Comparison of ENCODE assay signal across 8 mouse cellular contexts in genomic region chr7:127875627-127876001, GRCm38 (mm10). TPM values are rescaled to one million over a fixed set of nuclear protein-coding genes. Genes with fewer than 3 reads are reported as not detected.
A peak's percentile ranks its signal among the peaks of the same experiment; 100 is the strongest.
DNase-seq lines count a peak whose midpoint lies in the region; ATAC-seq and TF ChIP-seq lines count a peak whose summit lies in the region.

No protein-coding gene starts in this region.

- H3K9ac ChIP-seq in embryonic facial prominence, embryonic 14.5 days (ENCODE audit: low read depth, low read length): peak overlapping the region; percentile 97
- H3K9ac ChIP-seq in limb, embryonic 13.5 days: peak overlapping the region; percentile 97
- peak overlapping the region; percentile 84 for H3K9ac ChIP-seq in midbrain, embryonic 15.5 days

- H3K4me3 ChIP-seq in bone marrow, adult 2 months (replicated peaks; ENCODE audit: control insufficient read depth, low read depth, low read length): peak overlapping the region; percentile 92
- peak overlapping the region; percentile 98 for H3K4me3 ChIP-seq in embryonic facial prominence, embryonic 14.5 days (ENCODE audit: low read depth, low read length)
- H3K4me3 ChIP-seq in limb, embryonic 13.5 days: peak overlapping the region; percentile 88
- H3K4me3 ChIP-seq in midbrain, embryonic 15.5 days: peak overlapping the region; percentile 81

- peaks cover 49% of the 10 kb centered on the region for H3K36me3 ChIP-seq in embryonic facial prominence, embryonic 14.5 days (ENCODE audit: control insufficient read depth, insufficient read depth, low read length)
- peaks cover 47% of the 10 kb centered on the region for H3K36me3 ChIP-seq in limb, embryonic 13.5 days
- H3K36me3 ChIP-seq in midbrain, embryonic 15.5 days (replicated peaks): peaks cover 19% of the 10 kb centered on the region

- peak overlapping the region; percentile 91 for H3K27ac ChIP-seq in bone marrow, adult 2 months (ENCODE audit: control insufficient read depth, insufficient read depth, low read depth, low read length, poor library complexity)
- H3K27ac ChIP-seq in embryonic facial prominence, embryonic 14.5 days (replicated peaks; ENCODE audit: low read depth, low read length): peak overlapping the region; percentile 99
- peak overlapping the region; percentile 98 for H3K27ac ChIP-seq in limb, embryonic 13.5 days
- H3K27ac ChIP-seq in midbrain, embryonic 15.5 days: peak overlapping the region; percentile 99

- no peak for TF ChIP-seq CTCF in bone marrow, adult 2 months (IDR thresholded peaks at IDR 0.05; ENCODE audit: control insufficient read depth, insufficient read depth, low read length)

- no peaks in the 10 kb centered on the region for H3K27me3 ChIP-seq in embryonic facial prominence, embryonic 14.5 days (replicated peaks; ENCODE audit: control insufficient read depth, insufficient read depth, low read length)
- H3K27me3 ChIP-seq in limb, embryonic 13.5 days: no peaks in the 10 kb centered on the region
- no peaks in the 10 kb centered on the region for H3K27me3 ChIP-seq in midbrain, embryonic 15.5 days (replicated peaks)

- peak; percentile 96 for ATAC-seq in embryonic facial prominence, embryonic 14.5 days (ENCODE audit: low read depth)
- ATAC-seq in limb, embryonic 13.5 days (ENCODE audit: low FRiP score, low read depth): peak; percentile 95
- ATAC-seq in midbrain, embryonic 15.5 days (replicated peaks): peak; percentile 96

- WGBS in bone marrow, adult 2 months: under 1% methylated on average over 43 of the region's 43 CpGs
- 0% methylated on average over 3 of the region's 43 CpGs for WGBS in embryonic facial prominence, embryonic 14.5 days
- under 1% methylated on average over 43 of the region's 43 CpGs for WGBS in limb, embryonic 13.5 days
- WGBS in midbrain, embryonic 15.5 days: 0% methylated on average over 42 of the region's 43 CpGs

- no peaks in the 10 kb centered on the region for H3K9me3 ChIP-seq in embryonic facial prominence, embryonic 14.5 days (ENCODE audit: control insufficient read depth, low read length)
- no peaks in the 10 kb centered on the region for H3K9me3 ChIP-seq in limb, embryonic 13.5 days
- no peaks in the 10 kb centered on the region for H3K9me3 ChIP-seq in midbrain, embryonic 15.5 days

- H3K4me1 ChIP-seq in bone marrow, adult 2 months (ENCODE audit: control insufficient read depth, insufficient read depth, low read length): no peaks in the 10 kb centered on the region
- peaks cover 15% of the 10 kb centered on the region for H3K4me1 ChIP-seq in embryonic facial prominence, embryonic 14.5 days (ENCODE audit: control insufficient read depth, insufficient read depth, low read length)
- peaks cover 20% of the 10 kb centered on the region for H3K4me1 ChIP-seq in limb, embryonic 13.5 days
- peaks cover 39% of the 10 kb centered on the region for H3K4me1 ChIP-seq in midbrain, embryonic 15.5 days

- no peak for TF ChIP-seq POLR2A in bone marrow, adult 2 months (IDR thresholded peaks at IDR 0.05; ENCODE audit: borderline replicate concordance, control insufficient read depth, low read depth, low read length)

- H3K4me2 ChIP-seq in embryonic facial prominence, embryonic 14.5 days (ENCODE audit: low read depth, low read length): peak overlapping the region; percentile 90
- H3K4me2 ChIP-seq in limb, embryonic 13.5 days (replicated peaks): peak overlapping the region; percentile 89
- peak overlapping the region; percentile 83 for H3K4me2 ChIP-seq in midbrain, embryonic 15.5 days

- peak; percentile 94 for DNase-seq in A20 (ENCODE audit: low read depth, low spot score)
- peak; percentile 98 for DNase-seq in embryonic facial prominence, embryonic 14.5 days (ENCODE audit: low spot score)
- peak; percentile 91 for DNase-seq in heart, adult 8-10 months (ENCODE audit: low spot score)
- peak; percentile 86 for DNase-seq in kidney, adult 8-10 months
- peak; percentile 85 to 87 for DNase-seq in spleen, adult 18-20 months

RNA-seq across cellular contexts. Expression of gene Zfp646, which starts 0.4 kb away (rescaled TPM):
- polyA plus RNA-seq in bone marrow, adult 2 months (2011; ENCODE audit: insufficient read depth, insufficient read length, low replicate concordance, missing spikeins): 15.9 and 24.7 TPM in 2 replicates
- 13.3 and 14.0 TPM in 2 replicates for polyA plus RNA-seq in embryonic facial prominence, embryonic 14.5 days (2014; fragmentation: Nextera tagmentation; extraction: Ambion mirVana)
- total RNA-seq in heart, adult 8-10 months (2022): 10 to 100 TPM; 16.1 to 19.5 (median 17.9) TPM
- 10.5 and 11.6 TPM in 2 replicates for polyA plus RNA-seq in limb, embryonic 13.5 days (2015; fragmentation: Nextera tagmentation; extraction: Ambion mirVana)
- polyA plus RNA-seq in midbrain, embryonic 15.5 days (2015; fragmentation: Nextera tagmentation; extraction: Ambion mirVana): 10.6 and 11.4 TPM in 2 replicates

RNA-seq across cellular contexts. Expression of gene Zfp668, which starts 1.0 kb away (rescaled TPM):
- 4.0 and 8.3 TPM in 2 replicates for polyA plus RNA-seq in bone marrow, adult 2 months (2011; ENCODE audit: insufficient read depth, insufficient read length, low replicate concordance, missing spikeins)
- 11.2 and 14.7 TPM in 2 replicates for polyA plus RNA-seq in embryonic facial prominence, embryonic 14.5 days (2014; fragmentation: Nextera tagmentation; extraction: Ambion mirVana)
- 1 to 10 TPM; 3.8 to 4.7 (median 4.3) TPM for total RNA-seq in heart, adult 8-10 months (2022)
- polyA plus RNA-seq in limb, embryonic 13.5 days (2015; fragmentation: Nextera tagmentation; extraction: Ambion mirVana): 23.0 and 24.4 TPM in 2 replicates
- 46.8 and 48.1 TPM in 2 replicates for polyA plus RNA-seq in midbrain, embryonic 15.5 days (2015; fragmentation: Nextera tagmentation; extraction: Ambion mirVana)

RNA-seq across cellular contexts. Expression of gene Prss53, which starts 15.2 kb away (rescaled TPM):
- polyA plus RNA-seq in bone marrow, adult 2 months (2011; ENCODE audit: insufficient read depth, insufficient read length, low replicate concordance, missing spikeins): 1.6 TPM in 1 of 2 replicates, not detected in the other
- polyA plus RNA-seq in embryonic facial prominence, embryonic 14.5 days (2014; fragmentation: Nextera tagmentation; extraction: Ambion mirVana): 1.8 and 2.4 TPM in 2 replicates
- total RNA-seq in heart, adult 8-10 months (2022): 1 to 10 TPM in 1 of 4 experiments, under 1 TPM in 3; 0.29 to 1.6 (median 0.74) TPM
- 1.9 and 2.1 TPM in 2 replicates for polyA plus RNA-seq in limb, embryonic 13.5 days (2015; fragmentation: Nextera tagmentation; extraction: Ambion mirVana)
- polyA plus RNA-seq in midbrain, embryonic 15.5 days (2015; fragmentation: Nextera tagmentation; extraction: Ambion mirVana): 1.2 and 1.3 TPM in 2 replicates

RNA-seq across cellular contexts. Expression of gene Gm21974, which starts 19.6 kb away (rescaled TPM):
- polyA plus RNA-seq in bone marrow, adult 2 months (2011; ENCODE audit: insufficient read depth, insufficient read length, low replicate concordance, missing spikeins): not detected in 2 replicates
- not detected in 2 replicates for polyA plus RNA-seq in embryonic facial prominence, embryonic 14.5 days (2014; fragmentation: Nextera tagmentation; extraction: Ambion mirVana)
- under 1 TPM in 1 of 4 experiments, not detected in 3; 0.34 TPM for total RNA-seq in heart, adult 8-10 months (2022)
- polyA plus RNA-seq in limb, embryonic 13.5 days (2015; fragmentation: Nextera tagmentation; extraction: Ambion mirVana): not detected in 2 replicates
- polyA plus RNA-seq in midbrain, embryonic 15.5 days (2015; fragmentation: Nextera tagmentation; extraction: Ambion mirVana): not detected in 2 replicates

RNA-seq across cellular contexts. Expression of gene Vkorc1, which starts 19.8 kb away (rescaled TPM):
- polyA plus RNA-seq in bone marrow, adult 2 months (2011; ENCODE audit: insufficient read depth, insufficient read length, low replicate concordance, missing spikeins): 15.1 and 22.3 TPM in 2 replicates
- 286 and 318 TPM in 2 replicates for polyA plus RNA-seq in embryonic facial prominence, embryonic 14.5 days (2014; fragmentation: Nextera tagmentation; extraction: Ambion mirVana)
- 10 to 100 TPM; 14.2 to 19.1 (median 17.3) TPM for total RNA-seq in heart, adult 8-10 months (2022)
- 159 and 174 TPM in 2 replicates for polyA plus RNA-seq in limb, embryonic 13.5 days (2015; fragmentation: Nextera tagmentation; extraction: Ambion mirVana)
- polyA plus RNA-seq in midbrain, embryonic 15.5 days (2015; fragmentation: Nextera tagmentation; extraction: Ambion mirVana): 52.9 and 58.8 TPM in 2 replicates

Comparison
In these comparisons a context has a peak if more than half of its experiments do, and no peak if none do; other contexts are left out.
1. Peak in every context shown above with its lines: DNase-seq, ATAC-seq, H3K4me3 ChIP-seq and H3K27ac ChIP-seq.